Mouse (Mus musculus) retina, adult 2 months (tissue): ENCODE data around the gene Adamts20.
A peak's percentile ranks its signal among the peaks of the same experiment; 100 is the strongest.

Source experiments
- DNase-seq: peaks from one replicate; pipeline ENCODE4 v3.0.0-alpha.2; 2012; ENCODE audit warnings: low read depth, low spot score

Adamts20 gene

DNA sequence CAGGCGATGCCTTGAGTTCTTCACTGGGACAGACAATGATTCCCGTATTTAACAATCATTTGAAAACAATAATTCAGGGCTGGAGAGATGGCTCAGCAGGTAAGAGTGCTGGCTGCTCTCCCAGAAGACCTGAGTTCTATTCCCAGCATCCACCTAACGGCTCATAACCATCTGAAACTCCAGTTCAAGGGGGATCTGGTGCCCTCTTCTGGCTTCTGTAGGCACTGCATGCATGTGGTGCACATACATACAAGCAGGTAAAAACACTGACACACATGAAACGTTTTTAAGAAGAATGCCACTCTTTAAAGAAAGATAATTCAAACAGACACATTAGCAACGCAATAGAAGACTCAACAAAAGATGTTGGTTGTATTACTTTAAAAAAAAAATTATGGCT, 120.9 kb downstream of the Adamts20 start:
- DNase-seq, result no peak

DNA sequence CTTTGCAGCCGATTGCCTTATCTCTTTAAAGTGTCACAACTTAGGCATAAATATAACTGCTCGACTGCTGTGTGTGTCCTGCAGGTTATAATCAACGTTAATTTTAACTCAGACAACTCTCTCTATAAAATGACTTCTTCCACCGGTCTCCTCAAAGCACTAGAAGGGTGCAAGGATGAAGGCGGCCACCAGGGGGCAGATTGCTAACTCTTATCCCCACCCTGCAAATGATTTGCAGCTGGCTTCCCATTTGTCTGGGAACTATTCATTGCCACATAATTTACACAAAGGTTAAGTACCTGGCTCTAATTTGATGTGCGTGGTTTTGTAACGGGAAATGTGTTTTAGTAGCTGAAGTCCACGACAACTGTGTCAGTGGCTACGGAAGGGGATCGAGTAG, 122.9 kb downstream of the Adamts20 start:
- peak; percentile 26 for DNase-seq

DNA sequence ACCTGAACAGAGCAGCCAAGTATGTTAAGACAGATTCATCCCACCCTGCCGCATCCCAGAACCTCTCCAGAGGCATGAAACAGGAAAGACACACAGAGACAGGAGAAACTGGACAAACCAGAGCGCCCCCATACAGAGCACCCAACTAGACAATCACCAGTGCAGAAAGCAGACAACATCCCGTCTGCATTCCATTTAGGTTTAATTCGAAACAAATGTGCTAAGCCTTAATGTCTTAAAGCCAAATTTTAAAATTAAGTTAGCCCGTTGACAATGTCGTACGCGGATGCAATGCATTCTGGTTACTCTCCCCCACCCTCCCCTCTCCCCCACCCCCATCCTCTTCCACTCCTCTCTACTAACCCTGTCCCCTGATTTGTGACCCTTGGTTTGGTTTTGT, 126.2 kb downstream of the Adamts20 start:
- DNase-seq, result no peak

DNA sequence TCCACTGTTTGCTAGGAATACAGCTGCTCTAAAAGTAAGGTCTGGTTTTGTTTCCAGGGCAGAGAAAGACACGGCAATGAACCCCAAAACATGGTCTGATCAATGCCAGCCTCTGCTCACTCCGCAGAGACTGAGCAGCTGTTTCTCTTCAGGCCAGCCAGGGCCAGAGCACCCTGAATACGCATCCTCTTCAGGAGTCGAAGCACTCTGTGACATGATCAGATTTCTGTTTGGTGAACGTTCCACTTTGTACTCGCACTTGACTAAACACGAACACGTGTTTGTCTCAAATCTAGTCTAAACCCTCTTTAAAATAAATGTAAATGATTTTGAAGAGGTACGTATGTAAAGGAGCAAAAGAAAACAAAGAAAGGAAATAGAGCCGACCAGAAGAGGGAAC, 130.6 kb downstream of the Adamts20 start:
- DNase-seq, result no peak

- DNase-seq, result no peak
Observed at GRCm38 (mm10) chr15:94326626-94327025, 138.6 kb downstream of the Adamts20 start.

- no peak for DNase-seq
Observed at GRCm38 (mm10) chr15:94325509-94326181, 139.6 kb downstream of the Adamts20 start.

DNA sequence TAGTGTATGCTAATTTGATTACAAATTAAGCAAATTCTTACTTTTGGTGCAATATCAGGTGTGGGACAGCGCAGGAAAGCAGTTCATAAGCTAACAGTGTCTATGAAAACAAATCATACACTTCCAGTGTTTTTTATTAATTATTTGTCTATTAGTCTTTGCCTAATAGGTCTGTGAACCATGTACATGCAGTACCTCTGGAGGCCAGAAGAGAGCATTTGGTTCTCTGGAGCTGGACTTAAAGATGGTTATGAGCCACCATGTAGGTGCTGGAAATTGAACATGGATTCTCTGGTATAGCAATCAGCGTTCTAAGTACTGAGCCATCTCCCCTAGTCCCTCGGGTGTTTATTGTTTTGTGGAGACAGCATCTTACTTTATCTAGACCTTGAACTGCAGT, 149.0 kb downstream of the Adamts20 start:
- no peak for DNase-seq

DNA sequence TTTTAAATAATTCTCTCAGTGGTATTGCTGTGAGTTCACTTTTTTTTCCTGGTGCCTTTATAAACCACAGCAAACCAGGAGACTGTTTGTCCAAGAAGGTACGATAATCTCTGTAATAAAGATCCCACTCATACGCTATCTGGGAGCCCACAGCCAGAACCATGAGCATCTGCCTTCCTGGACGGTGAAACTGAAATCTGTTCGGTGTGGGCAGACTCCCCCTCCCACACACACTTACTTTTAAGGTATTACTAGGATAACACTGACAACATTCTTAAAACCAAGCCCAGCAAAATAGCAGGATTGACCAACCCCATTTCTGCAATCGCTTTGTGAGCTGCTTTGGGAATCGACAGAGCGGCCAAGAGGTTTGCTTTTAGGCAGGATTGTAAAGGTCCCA, 155.5 kb downstream of the Adamts20 start:
- no peak for DNase-seq

GRCm38 (mm10) chr15:94307888-94308287, 157.3 kb downstream of the Adamts20 start:
- no peak for DNase-seq

GRCm38 (mm10) chr15:94303151-94303550, 162.1 kb downstream of the Adamts20 start:
- no peak for DNase-seq

GRCm38 (mm10) chr15:94294084-94294483, 171.1 kb downstream of the Adamts20 start:
- no peak for DNase-seq

- DNase-seq, result no peak
Observed at GRCm38 (mm10) chr15:94288015-94288414, 177.2 kb downstream of the Adamts20 start.

- no peak for DNase-seq
Observed at GRCm38 (mm10) chr15:94287495-94287894, 177.7 kb downstream of the Adamts20 start.

GRCm38 (mm10) chr15:94276418-94276817, 188.8 kb downstream of the Adamts20 start:
- DNase-seq, result no peak

- peak; percentile 42 for DNase-seq
Observed at GRCm38 (mm10) chr15:94265630-94266029, 199.6 kb downstream of the Adamts20 start.

- DNase-seq, result no peak
Observed at GRCm38 (mm10) chr15:94264497-94264879, 200.7 kb downstream of the Adamts20 start.

DNA sequence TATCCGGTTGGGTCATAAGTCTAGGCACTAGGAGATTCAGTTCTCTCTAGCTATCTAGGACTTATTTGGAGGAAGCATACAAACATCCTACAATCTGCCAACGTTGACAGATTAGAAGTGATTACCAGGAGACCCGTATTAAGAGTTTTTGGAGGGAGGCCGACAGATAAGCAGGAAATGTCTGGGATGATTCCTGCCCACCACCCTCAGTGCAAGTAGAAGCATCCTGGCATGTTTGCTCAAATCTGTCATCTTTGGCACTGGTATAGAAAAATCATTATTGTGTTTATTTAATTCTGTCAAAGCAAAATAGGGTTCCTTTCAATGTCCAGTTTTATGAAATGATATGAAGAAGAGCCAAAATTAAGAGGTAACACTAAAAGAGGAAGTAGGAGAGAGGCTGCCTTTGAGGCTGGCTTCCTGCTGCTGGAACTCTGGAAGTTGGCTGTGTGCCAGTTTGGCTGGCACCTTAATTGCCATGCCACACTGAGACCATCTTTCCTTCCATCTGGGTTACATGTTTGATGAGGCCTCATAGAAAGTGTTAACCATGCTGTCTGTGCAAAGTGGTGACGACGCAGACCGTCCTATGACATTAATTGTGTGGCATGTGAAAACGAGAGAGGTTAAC, 201.2 kb downstream of the Adamts20 start:
- no peak for DNase-seq

DNA sequence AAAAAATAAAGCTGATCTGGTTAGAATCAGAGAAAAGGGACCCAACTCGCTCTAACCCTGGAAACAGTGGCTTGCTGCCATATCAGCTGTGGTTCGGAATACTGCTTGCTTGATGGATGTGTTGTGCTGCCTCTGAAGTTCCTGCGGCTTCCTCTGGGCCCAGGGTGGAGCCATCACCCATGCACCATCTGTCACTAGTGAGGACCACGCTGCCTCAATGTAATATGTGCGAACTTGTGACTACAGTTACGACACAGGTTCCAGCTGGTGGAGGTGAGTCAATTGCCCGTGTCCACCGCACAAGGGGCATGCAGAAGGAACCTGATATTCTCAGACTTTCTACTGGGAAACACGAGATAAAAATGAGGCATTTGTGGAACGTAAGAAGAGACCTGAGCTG, 202.0 kb downstream of the Adamts20 start:
- no peak for DNase-seq

DNA sequence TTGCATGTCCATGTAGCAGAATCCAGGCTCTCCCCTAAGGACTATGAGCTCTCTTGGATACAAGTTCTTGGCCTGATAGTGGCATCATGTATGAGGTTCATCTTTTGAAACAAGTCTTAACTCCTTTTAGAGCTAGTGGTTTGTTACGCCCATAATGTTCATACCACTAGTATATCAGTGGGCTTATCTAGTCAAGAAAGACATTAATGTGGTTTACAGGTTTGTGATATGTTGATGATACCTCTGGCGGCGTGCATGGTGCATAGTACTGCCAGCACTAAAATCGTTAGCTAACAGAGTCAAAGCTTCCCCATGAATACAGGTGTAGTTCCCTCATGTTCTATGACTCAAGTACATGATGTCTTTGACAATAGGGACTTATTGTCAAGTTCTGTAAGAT, 205.7 kb downstream of the Adamts20 start:
- DNase-seq, result no peak

DNA sequence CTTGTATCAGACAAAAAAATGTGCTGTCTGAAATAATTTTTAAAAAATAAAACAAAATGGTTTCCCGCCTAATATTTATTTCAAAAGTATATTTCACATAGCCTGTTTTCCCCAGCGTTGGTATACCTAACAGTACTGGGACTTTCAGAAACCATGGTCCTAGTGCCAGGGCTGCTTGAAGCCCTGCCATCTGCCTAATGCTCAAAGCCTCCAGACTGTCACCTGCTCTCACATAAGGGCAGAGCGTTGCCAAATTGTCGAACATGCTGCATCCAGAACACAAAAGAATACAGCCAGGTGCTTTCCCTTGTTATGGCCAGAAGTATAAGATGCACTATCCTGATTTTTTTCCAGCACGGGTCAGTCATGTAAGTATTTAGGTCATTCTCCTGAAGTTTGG, 209.7 kb downstream of the Adamts20 start:
- no peak for DNase-seq

GRCm38 (mm10) chr15:94254861-94255516, 210.2 kb downstream of the Adamts20 start:
- DNase-seq, result no peak

DNA sequence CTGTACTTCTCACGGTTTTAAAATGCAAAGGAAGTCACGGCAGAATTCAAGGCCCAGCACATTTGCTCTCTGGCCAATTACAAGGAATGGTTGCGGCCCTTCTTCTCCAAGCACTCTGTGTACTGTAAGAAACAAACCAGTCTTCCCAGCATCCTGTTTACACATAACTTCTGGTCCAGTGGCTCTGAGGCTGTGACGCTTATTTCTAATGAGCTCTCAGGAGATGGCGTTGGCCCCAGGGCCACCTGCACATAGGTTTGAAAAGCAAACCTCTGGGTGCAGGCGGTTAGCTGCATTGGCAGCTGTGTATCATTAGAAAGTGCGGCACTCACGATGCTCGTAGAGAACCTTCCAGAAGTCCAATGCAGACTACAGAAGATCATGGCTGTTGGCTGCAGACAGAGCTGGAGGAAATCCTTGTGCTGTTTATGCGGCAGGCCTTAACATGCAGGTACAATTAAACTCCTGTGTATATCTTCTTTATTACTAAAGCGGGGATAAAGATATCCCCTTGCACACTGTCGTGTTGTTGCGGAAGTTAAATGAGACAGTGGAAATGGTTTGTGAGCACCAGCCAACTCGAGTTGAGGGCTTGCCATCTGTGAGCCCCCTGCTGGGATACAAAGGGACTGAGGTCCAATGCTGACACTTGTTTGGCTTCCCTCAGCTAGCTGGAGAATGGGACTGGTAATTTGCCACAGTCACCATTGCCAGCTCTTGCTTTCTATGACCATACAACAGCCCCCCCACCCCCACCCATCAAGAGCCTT, 210.9 kb downstream of the Adamts20 start:
- DNase-seq, result no peak
